Mouse (Mus musculus): Measurements from ENCODE around the gene Tmem150a.

DNA sequence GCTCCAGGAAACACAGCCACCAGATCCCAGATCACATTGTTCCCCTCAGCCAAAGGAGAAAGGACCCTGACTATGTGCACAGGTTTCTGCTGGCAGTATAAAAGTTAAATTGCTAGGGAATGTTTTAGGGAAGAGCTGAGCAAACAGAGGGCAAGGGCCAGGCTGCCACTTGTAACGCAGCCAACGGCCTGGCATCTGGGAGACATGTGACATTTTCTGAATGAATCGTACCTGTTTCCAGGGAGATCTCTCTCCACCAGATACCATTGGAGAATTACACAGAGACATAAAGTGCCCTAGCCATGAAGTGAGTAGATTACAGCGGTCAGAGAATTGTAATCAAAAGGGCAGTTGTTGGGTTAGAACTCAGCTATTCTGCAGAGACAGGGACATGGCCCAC, 17.9 kb downstream of the Tmem150a start:
- no peak for TF ChIP-seq EP300 (IDR thresholded peaks at IDR 0.05; ENCODE audit: low read depth)
- no peak for TF ChIP-seq CTCF (IDR thresholded peaks at IDR 0.05; ENCODE audit: low read depth)

All from liver, postnatal 0 days (tissue).